Comparison of ENCODE assay signal across 14 mouse cellular contexts in genomic region chr5:38543496-38544217, GRCm38 (mm10). TPM values are rescaled to one million over a fixed set of nuclear protein-coding genes. Genes with fewer than 3 reads are reported as not detected.
DNase-seq lines count a peak whose midpoint lies in the region; ATAC-seq and TF ChIP-seq lines count a peak whose summit lies in the region.
"Had no signal": no experiment of that assay in that cellular context is flagged by ENCODE, and none has a peak within 500 bp of the region (broad histone marks: within the 10 kb centered on the region; RNA-seq: fewer than 3 reads in every experiment).

No protein-coding gene starts in this region.

- H3K4me1 ChIP-seq in neural tube, embryonic 15.5 days = peaks cover 18% of the 10 kb centered on the region
- peaks cover 31% of the 10 kb centered on the region for H3K4me1 ChIP-seq in embryonic fibroblast, embryonic 13.5 days (ENCODE audit: control insufficient read depth, insufficient read depth, low read length)
- peaks cover 22% of the 10 kb centered on the region for H3K4me1 ChIP-seq in limb, embryonic 15.5 days
- no peaks in the 10 kb centered on the region for H3K4me1 ChIP-seq in midbrain, embryonic 15.5 days
- H3K4me1 ChIP-seq: intestine, embryonic 15.5 days had no signal

- peaks cover 100% of the 10 kb centered on the region for H3K36me3 ChIP-seq in neural tube, embryonic 15.5 days
- peaks cover 99% of the 10 kb centered on the region for H3K36me3 ChIP-seq in limb, embryonic 15.5 days
- peaks cover 59% of the 10 kb centered on the region for H3K36me3 ChIP-seq in midbrain, embryonic 15.5 days (replicated peaks)

- no peak overlapping the region for H3K4me2 ChIP-seq in neural tube, embryonic 15.5 days
- H3K4me2 ChIP-seq in limb, embryonic 15.5 days = no peak overlapping the region
- no peak overlapping the region for H3K4me2 ChIP-seq in midbrain, embryonic 15.5 days
- H3K4me2 ChIP-seq: intestine, embryonic 15.5 days; limb, embryonic 13.5 days had no signal

- peak; percentile 39 for DNase-seq in gastrocnemius, postnatal 14 days
- no peak for DNase-seq in gastrocnemius, postnatal 36 days
- DNase-seq in neural tube, embryonic 10.5 days (ENCODE audit: extremely low spot score, low spot score) = no peak
- DNase-seq: embryo, embryonic 11 days; thymus, postnatal 4 days had no signal

- H3K27ac ChIP-seq in neural tube, embryonic 15.5 days (replicated peaks) = peak overlapping the region; percentile 41; the same call in 1 of the 2 replicates
- 0 out of 2 replicates have a peak overlapping the region, but pooled peaks have one; percentile 24 for H3K27ac ChIP-seq in embryonic fibroblast, embryonic 13.5 days (ENCODE audit: insufficient read depth, low read length)
- peak overlapping the region; percentile 38; the same call in 1 of the 2 replicates for H3K27ac ChIP-seq in limb, embryonic 15.5 days
- H3K27ac ChIP-seq in midbrain, embryonic 15.5 days = no peak overlapping the region
- H3K27ac ChIP-seq: intestine, embryonic 15.5 days had no signal

- no peak for TF ChIP-seq CTCF in embryonic fibroblast, embryonic 13.5 days (IDR thresholded peaks at IDR 0.05; ENCODE audit: borderline replicate concordance, insufficient read depth, low read length)

- TF ChIP-seq POLR2A in embryonic fibroblast, embryonic 13.5 days (IDR thresholded peaks at IDR 0.05; ENCODE audit: low read depth, low read length) = no peak

- ATAC-seq in neural tube, embryonic 15.5 days (ENCODE audit: low FRiP score) = no peak
- ATAC-seq in limb, embryonic 15.5 days (ENCODE audit: insufficient number of reproducible peaks, low FRiP score, low TSS enrichment, low read depth) = peak; percentile 44; the same call in 1 of the 2 replicates
- no peak for ATAC-seq in midbrain, embryonic 15.5 days (replicated peaks)
- no peak for ATAC-seq in erythroblast, adult 5-6 weeks (replicated peaks; ENCODE audit: low FRiP score, poor library complexity, severe bottlenecking)
- ATAC-seq: activated CD4-positive, CD25-positive, alpha-beta regulatory T cell, adult 4 months; intestine, embryonic 15.5 days had no signal

- no peak overlapping the region for H3K4me3 ChIP-seq in neural tube, embryonic 15.5 days (replicated peaks)
- H3K4me3 ChIP-seq in embryonic fibroblast, embryonic 13.5 days (ENCODE audit: insufficient read depth, low read length) = no peak overlapping the region
- no peak overlapping the region for H3K4me3 ChIP-seq in limb, embryonic 15.5 days
- no peak overlapping the region for H3K4me3 ChIP-seq in midbrain, embryonic 15.5 days
- H3K4me3 ChIP-seq: intestine, embryonic 15.5 days; limb, embryonic 13.5 days; megakaryocyte, embryonic 14.5 days had no signal

- no peak overlapping the region for H3K9ac ChIP-seq in neural tube, embryonic 15.5 days (replicated peaks)
- H3K9ac ChIP-seq in limb, embryonic 15.5 days = no peak overlapping the region
- no peak overlapping the region for H3K9ac ChIP-seq in midbrain, embryonic 15.5 days
- H3K9ac ChIP-seq: intestine, embryonic 15.5 days; limb, embryonic 13.5 days had no signal

- WGBS in neural tube, embryonic 15.5 days = 90% methylated on average over 4 of the region's 4 CpGs
- WGBS in limb, embryonic 15.5 days = 65% methylated on average over 4 of the region's 4 CpGs
- 86% methylated on average over 4 of the region's 4 CpGs for WGBS in midbrain, embryonic 15.5 days

- no peaks in the 10 kb centered on the region for H3K9me3 ChIP-seq in neural tube, embryonic 15.5 days (replicated peaks)
- no peaks in the 10 kb centered on the region for H3K9me3 ChIP-seq in limb, embryonic 15.5 days
- H3K9me3 ChIP-seq in midbrain, embryonic 15.5 days = no peaks in the 10 kb centered on the region
- H3K9me3 ChIP-seq: intestine, embryonic 15.5 days; limb, embryonic 13.5 days; megakaryocyte, embryonic 14.5 days had no signal

- intact Hi-C loops in gastrocnemius, postnatal 14 days (cut with DNase I; ENCODE audit: low total_unique reads) = no loop called here
- intact Hi-C loops in gastrocnemius, postnatal 36 days (cut with DNase I) = loop anchor here (2.0 kb wide), 1 partner anchor 17 kb away; no protein-coding TSS in a partner anchor

- no peaks in the 10 kb centered on the region for H3K27me3 ChIP-seq in neural tube, embryonic 15.5 days (replicated peaks)
- H3K27me3 ChIP-seq in limb, embryonic 15.5 days = no peaks in the 10 kb centered on the region
- no peaks in the 10 kb centered on the region for H3K27me3 ChIP-seq in midbrain, embryonic 15.5 days (replicated peaks)
- H3K27me3 ChIP-seq: intestine, embryonic 15.5 days; limb, embryonic 13.5 days; megakaryocyte, embryonic 14.5 days had no signal

RNA-seq across cellular contexts. Expression of gene Wdr1, which starts 19.4 kb away (rescaled TPM):
- total RNA-seq in gastrocnemius, postnatal 14 days (2021) = 10 to 100 TPM; 73.7 to 98.4 TPM
- total RNA-seq in gastrocnemius, postnatal 36 days (2021) = 10 to 100 TPM; 54.1 to 58.0 TPM
- polyA plus RNA-seq in neural tube, embryonic 15.5 days (2015; fragmentation: Nextera tagmentation; extraction: Ambion mirVana) = 170 and 202 TPM in 2 replicates
- 280 and 348 TPM in 2 replicates for polyA plus RNA-seq in embryonic fibroblast, embryonic 13.5 days (2011; ENCODE audit: insufficient read length, low read depth, missing spikeins)
- 222 and 245 TPM in 2 replicates for polyA plus RNA-seq in limb, embryonic 15.5 days (2015; fragmentation: Nextera tagmentation; extraction: Ambion mirVana)
- polyA plus RNA-seq in midbrain, embryonic 15.5 days (2015; fragmentation: Nextera tagmentation; extraction: Ambion mirVana) = 208 and 210 TPM in 2 replicates
- total RNA-seq in erythroblast, adult 5-6 weeks (2015; ENCODE audit: low replicate concordance) = 55.7 and 64.4 TPM in 2 replicates
- total RNA-seq in erythroblast, adult 5-6 weeks (2017; ENCODE audit: low replicate concordance) = 57.0 and 75.8 TPM in 2 replicates

RNA-seq across cellular contexts. Expression of gene Slc2a9, which starts 40.7 kb away (rescaled TPM):
- total RNA-seq in gastrocnemius, postnatal 14 days (2021) = under 1 TPM; 0.86 to 0.96 TPM
- total RNA-seq in gastrocnemius, postnatal 36 days (2021) = under 1 TPM; 0.44 to 0.59 TPM
- polyA plus RNA-seq in neural tube, embryonic 15.5 days (2015; fragmentation: Nextera tagmentation; extraction: Ambion mirVana) = 0.44 and 0.95 TPM in 2 replicates
- 1.8 and 3.1 TPM in 2 replicates for polyA plus RNA-seq in embryonic fibroblast, embryonic 13.5 days (2011; ENCODE audit: insufficient read length, low read depth, missing spikeins)
- 0.35 and 0.68 TPM in 2 replicates for polyA plus RNA-seq in limb, embryonic 15.5 days (2015; fragmentation: Nextera tagmentation; extraction: Ambion mirVana)
- polyA plus RNA-seq in midbrain, embryonic 15.5 days (2015; fragmentation: Nextera tagmentation; extraction: Ambion mirVana) = 0.26 and 0.40 TPM in 2 replicates
- 3.8 TPM in 1 of 2 replicates, not detected in the other for total RNA-seq in erythroblast, adult 5-6 weeks (2015; ENCODE audit: low replicate concordance)
- total RNA-seq in erythroblast, adult 5-6 weeks (2017; ENCODE audit: low replicate concordance) = 0.51 and 0.84 TPM in 2 replicates
